Mouse (Mus musculus): ENCODE measurements around the gene Mcemp1. TPM values are rescaled to one million over a fixed set of nuclear protein-coding genes. Genes with fewer than 3 reads are reported as not detected.

Gene Mcemp1
- polyA plus RNA-seq, 1 experiment from 2014 or later: 0.29 TPM

Other genes with a start within 250 kb of the Mcemp1 start
- 2.9 and 3.8 TPM in 2 replicates for gene Pex11g, start 198.1 kb upstream of the Mcemp1 start, polyA plus RNA-seq (2014; fragmentation: Nextera tagmentation; extraction: Ambion mirVana)
- 0.33 TPM in 1 of 2 replicates, not detected in the other for gene Tex45, start 194.9 kb upstream of the Mcemp1 start, polyA plus RNA-seq (2014; fragmentation: Nextera tagmentation; extraction: Ambion mirVana)
- 34.1 and 35.1 TPM in 2 replicates for gene Zfp358, start 172.6 kb upstream of the Mcemp1 start, polyA plus RNA-seq (2014; fragmentation: Nextera tagmentation; extraction: Ambion mirVana)
- 56.6 and 56.7 TPM in 2 replicates for gene Mcoln1, start 165.3 kb upstream of the Mcemp1 start, polyA plus RNA-seq (2014; fragmentation: Nextera tagmentation; extraction: Ambion mirVana)
- 19.2 and 25.0 TPM in 2 replicates for gene Pnpla6, start 150.4 kb upstream of the Mcemp1 start, polyA plus RNA-seq (2014; fragmentation: Nextera tagmentation; extraction: Ambion mirVana)
- 7.2 and 7.8 TPM in 2 replicates for gene C330021F23Rik, start 97.8 kb upstream of the Mcemp1 start, polyA plus RNA-seq (2014; fragmentation: Nextera tagmentation; extraction: Ambion mirVana)
- 15.5 and 16.4 TPM in 2 replicates for gene Camsap3, start 78.5 kb upstream of the Mcemp1 start, polyA plus RNA-seq (2014; fragmentation: Nextera tagmentation; extraction: Ambion mirVana)
- 64.9 and 72.4 TPM in 2 replicates for gene Xab2, start 44.4 kb upstream of the Mcemp1 start, polyA plus RNA-seq (2014; fragmentation: Nextera tagmentation; extraction: Ambion mirVana)
- 88.2 and 93.2 TPM in 2 replicates for gene Pet100, start 44.2 kb upstream of the Mcemp1 start, polyA plus RNA-seq (2014; fragmentation: Nextera tagmentation; extraction: Ambion mirVana)
- gene Pcp2, start 40.2 kb upstream of the Mcemp1 start, polyA plus RNA-seq (2014; fragmentation: Nextera tagmentation; extraction: Ambion mirVana): 0.51 TPM in 1 of 2 replicates, not detected in the other
- gene Stxbp2, start 34.8 kb upstream of the Mcemp1 start, polyA plus RNA-seq (2014; fragmentation: Nextera tagmentation; extraction: Ambion mirVana): 36.7 and 37.2 TPM in 2 replicates
- 0.41 and 0.68 TPM in 2 replicates for gene Retn, start 10.0 kb upstream of the Mcemp1 start, polyA plus RNA-seq (2014; fragmentation: Nextera tagmentation; extraction: Ambion mirVana)
- gene Fcor, start 6.6 kb downstream of the Mcemp1 start, polyA plus RNA-seq (2014; fragmentation: Nextera tagmentation; extraction: Ambion mirVana): 9.3 and 12.1 TPM in 2 replicates
- 34.3 and 42.9 TPM in 2 replicates for gene Trappc5, start 10.5 kb downstream of the Mcemp1 start, polyA plus RNA-seq (2014; fragmentation: Nextera tagmentation; extraction: Ambion mirVana)
- 0.16 and 0.24 TPM in 2 replicates for gene Fcer2a, start 28.4 kb downstream of the Mcemp1 start, polyA plus RNA-seq (2014; fragmentation: Nextera tagmentation; extraction: Ambion mirVana)
- gene Clec4g, start 54.9 kb downstream of the Mcemp1 start, polyA plus RNA-seq (2014; fragmentation: Nextera tagmentation; extraction: Ambion mirVana): 0.20 and 0.56 TPM in 2 replicates
- gene Cd209a, start 83.2 kb downstream of the Mcemp1 start, polyA plus RNA-seq (2014; fragmentation: Nextera tagmentation; extraction: Ambion mirVana): not detected in 2 replicates
- not detected in 2 replicates for gene Cd209e, start 188.6 kb downstream of the Mcemp1 start, polyA plus RNA-seq (2014; fragmentation: Nextera tagmentation; extraction: Ambion mirVana)
- not detected in 2 replicates for gene Cd209d, start 212.8 kb downstream of the Mcemp1 start, polyA plus RNA-seq (2014; fragmentation: Nextera tagmentation; extraction: Ambion mirVana)